Mouse (Mus musculus) neural tube, embryonic 13.5 days (tissue): ENCODE results near the gene Ift80. TPM values are rescaled to one million over a fixed set of nuclear protein-coding genes. Genes with fewer than 3 reads are reported as not detected.
"Not testable (repeated sequence)": the region's sequence is repeated elsewhere in the genome, so short reads cannot be mapped to it uniquely, and the experiment has no call there.

Experiments
- ATAC-seq: fragments of 200-750 bp; cut with Nextera tagmentation; 2 replicates; pipeline ENCODE4 v1.8.0; 2017; ENCODE audit warnings: low read depth, mild to moderate bottlenecking, moderate TSS enrichment, moderate library complexity
- H3K27ac ChIP-seq: fragments of 300-500 bp; sonication (generic); replicated peaks from 2 replicates; pipeline ENCODE4 v1.5.1; 2015; ENCODE audit warnings: moderate library complexity, mild to moderate bottlenecking, inconsistent platforms
- H3K27me3 ChIP-seq: fragments of 300-500 bp; sonication (generic); 2 replicates; pipeline ENCODE4 v1.6.1; 2015; ENCODE audit warnings: mild to moderate bottlenecking, inconsistent platforms
- H3K36me3 ChIP-seq: fragments of 300-500 bp; sonication (generic); 2 replicates; pipeline ENCODE4 v1.6.1; 2015; ENCODE audit warnings: mild to moderate bottlenecking, inconsistent platforms
- H3K4me1 ChIP-seq: fragments of 300-500 bp; sonication (generic); replicated peaks from 2 replicates; pipeline ENCODE4 v1.6.1; 2015; ENCODE audit warnings: inconsistent platforms
- H3K4me2 ChIP-seq: fragments of 300-500 bp; sonication (generic); 2 replicates; pipeline ENCODE4 v1.6.1; 2015; ENCODE audit warnings: inconsistent platforms, mild to moderate bottlenecking, moderate library complexity
- H3K4me3 ChIP-seq: fragments of 300-500 bp; sonication (generic); 2 replicates; pipeline ENCODE4 v1.5.1; 2015; ENCODE audit warnings: mild to moderate bottlenecking, inconsistent platforms
- H3K9ac ChIP-seq: fragments of 300-500 bp; sonication (generic); 2 replicates; pipeline ENCODE4 v1.6.1; 2015; ENCODE audit warnings: moderate library complexity, mild to moderate bottlenecking, inconsistent platforms
- H3K9me3 ChIP-seq: fragments of 300-500 bp; sonication (generic); 2 replicates; pipeline ENCODE4 v1.6.1; 2016; ENCODE audit warnings: inconsistent platforms
- WGBS: fragments of 180-500 bp; shearing (Covaris S2); methylation state at CpG from one replicate; pipeline ENCODE4 v1.1.7; 2015; 5-methylcytosine and 5-hydroxymethylcytosine counted together
- polyA plus RNA-seq: library from polyadenylated mRNA; unstranded; fragments of >200 nt; fragmentation: Nextera tagmentation; extraction: Ambion mirVana; gene quantifications from 2 replicates; pipeline ENCODE4 v1.2.1, GENCODE M21; 2015

Ift80 gene
- polyA plus RNA-seq, 1 experiment from 2014 or later, result 10.1 TPM

GRCm38 (mm10) chr3:68904902-68905778 is 99.2 kb downstream of the Ift80 start:
- Histone ChIP-seq H3K9ac (no peak overlapping the region), H3K4me2 (no peak overlapping the region), H3K27me3 (no peaks in the 10 kb centered on the region), H3K36me3 (no peaks in the 10 kb centered on the region), H3K9me3 (no peaks in the 10 kb centered on the region), H3K4me3 (no peak overlapping the region), H3K4me1 (no peaks in the 10 kb centered on the region), H3K27ac (no peak overlapping the region)
- ATAC-seq, result no peak
- WGBS, result 73% methylated on average over 2 of the region's 2 CpGs

- H3K9me3 ChIP-seq, result not testable (repeated sequence)
- WGBS, result 90% methylated on average over 20 of the region's 20 CpGs
These were observed 101.7 kb downstream of the Ift80 start for GRCm38 (mm10) chr3:68902636-68903035.

GRCm38 (mm10) chr3:68897154-68897553 is 107.2 kb downstream of the Ift80 start:
- Histone ChIP-seq H3K4me2 (no peak overlapping the region), H3K27me3 (no peaks in the 10 kb centered on the region), H3K4me1 (no peaks in the 10 kb centered on the region), H3K27ac (no peak overlapping the region), H3K4me3 (no peak overlapping the region), H3K9me3 (no peaks in the 10 kb centered on the region), H3K36me3 (peaks cover 6% of the 10 kb centered on the region), H3K9ac (no peak overlapping the region)
- WGBS, result 94% methylated on average over 5 of the region's 5 CpGs
- no peak for ATAC-seq

More at GRCm38 (mm10) chr3:68902636-68903035, 101.7 kb downstream of the Ift80 start:
- not testable (repeated sequence) for H3K4me1 ChIP-seq, H3K4me2 ChIP-seq, H3K4me3 ChIP-seq, H3K9ac ChIP-seq, ATAC-seq, H3K27me3 ChIP-seq, H3K27ac ChIP-seq, H3K36me3 ChIP-seq

- no peak for ATAC-seq
- Histone ChIP-seq H3K4me1 (no peaks in the 10 kb centered on the region), H3K4me3 (no peak overlapping the region), H3K27me3 (no peaks in the 10 kb centered on the region), H3K4me2 (no peak overlapping the region), H3K9ac (no peak overlapping the region), H3K9me3 (no peaks in the 10 kb centered on the region), H3K36me3 (peaks cover 6% of the 10 kb centered on the region), H3K27ac (no peak overlapping the region)
- WGBS, result 70% methylated on average over 4 of the region's 4 CpGs
These were observed 108.9 kb downstream of the Ift80 start for GRCm38 (mm10) chr3:68895426-68895825.

GRCm38 (mm10) chr3:68886845-68887244 is 117.5 kb downstream of the Ift80 start:
- 84% methylated on average over 5 of the region's 5 CpGs for WGBS
- no peak overlapping the region for H3K9ac ChIP-seq
- no peak overlapping the region for H3K27ac ChIP-seq
- no peaks in the 10 kb centered on the region for H3K27me3 ChIP-seq
- no peak for ATAC-seq
- H3K4me3 ChIP-seq, result no peak overlapping the region
- H3K9me3 ChIP-seq, result no peaks in the 10 kb centered on the region
- no peaks in the 10 kb centered on the region for H3K36me3 ChIP-seq
- no peak overlapping the region for H3K4me2 ChIP-seq
- H3K4me1 ChIP-seq, result no peaks in the 10 kb centered on the region

- no peak overlapping the region for H3K27ac ChIP-seq
- H3K9me3 ChIP-seq, result no peaks in the 10 kb centered on the region
- 94% methylated on average over 2 of the region's 2 CpGs for WGBS
- no peaks in the 10 kb centered on the region for H3K36me3 ChIP-seq
- H3K4me3 ChIP-seq, result no peak overlapping the region
- H3K4me2 ChIP-seq, result no peak overlapping the region
- peaks cover 13% of the 10 kb centered on the region for H3K27me3 ChIP-seq
- peaks cover 13% of the 10 kb centered on the region for H3K4me1 ChIP-seq
- H3K9ac ChIP-seq, result no peak overlapping the region
- no peak for ATAC-seq
These were observed 130.3 kb downstream of the Ift80 start for GRCm38 (mm10) chr3:68874079-68874478.

- peaks cover 24% of the 10 kb centered on the region for H3K27me3 ChIP-seq
- no peak; the same call in 1 of the 2 replicates for ATAC-seq
- H3K27ac ChIP-seq, result 0 out of 2 replicates have a peak overlapping the region, but pooled peaks have one; percentile 1
- peaks cover 18% of the 10 kb centered on the region for H3K4me1 ChIP-seq
- H3K9me3 ChIP-seq, result no peaks in the 10 kb centered on the region
- 2% methylated on average over 15 of the region's 15 CpGs for WGBS
- peak overlapping the region; percentile 73 for H3K4me3 ChIP-seq
- peak overlapping the region; percentile 82 for H3K9ac ChIP-seq
- peak overlapping the region; percentile 97 for H3K4me2 ChIP-seq
- H3K36me3 ChIP-seq, result no peaks in the 10 kb centered on the region
These were observed 133.8 kb downstream of the Ift80 start for GRCm38 (mm10) chr3:68870568-68870950.

- H3K4me2 ChIP-seq, result peak overlapping the region; percentile 97
- no peaks in the 10 kb centered on the region for H3K9me3 ChIP-seq
- no peaks in the 10 kb centered on the region for H3K36me3 ChIP-seq
- under 1% methylated on average over 90 of the region's 96 CpGs for WGBS
- ATAC-seq, result peak; percentile 87
- peak overlapping the region; percentile 73 for H3K4me3 ChIP-seq
- H3K9ac ChIP-seq, result peak overlapping the region; percentile 82
- peak overlapping the region; percentile 57 for H3K27ac ChIP-seq
- H3K27me3 ChIP-seq, result peaks cover 24% of the 10 kb centered on the region
- peaks cover 18% of the 10 kb centered on the region for H3K4me1 ChIP-seq
These were observed 134.4 kb downstream of the Ift80 start for GRCm38 (mm10) chr3:68869691-68870567.

GRCm38 (mm10) chr3:68869211-68869690 is 135.1 kb downstream of the Ift80 start, which contains the start of gene 1110032F04Rik:
Gene 1110032F04Rik, plus strand, starts transcription at chr3:68869586.
- WGBS, result under 1% methylated on average over 62 of the region's 62 CpGs

GRCm38 (mm10) chr3:68852414-68852813 is 152.0 kb downstream of the Ift80 start:
- ATAC-seq, result no peak
- Histone ChIP-seq H3K4me3 (no peak overlapping the region), H3K9ac (no peak overlapping the region), H3K27ac (no peak overlapping the region), H3K9me3 (no peaks in the 10 kb centered on the region), H3K36me3 (no peaks in the 10 kb centered on the region), H3K27me3 (no peaks in the 10 kb centered on the region), H3K4me1 (no peaks in the 10 kb centered on the region), H3K4me2 (no peak overlapping the region)
- 96% methylated on average over 1 of the region's 1 CpGs for WGBS

More at GRCm38 (mm10) chr3:68869211-68869690, 135.1 kb downstream of the Ift80 start, which contains the start of gene 1110032F04Rik:
- H3K9me3 ChIP-seq, result no peaks in the 10 kb centered on the region
- H3K4me2 ChIP-seq, result peak within 1 kb of the TSS; percentile 97
- ATAC-seq, result peak; percentile 86
- H3K27ac ChIP-seq, result peak within 1 kb of the TSS; percentile 57
- peaks cover 24% of the 10 kb centered on the region for H3K27me3 ChIP-seq
- peak within 1 kb of the TSS; percentile 73 for H3K4me3 ChIP-seq
- H3K9ac ChIP-seq, result peak within 1 kb of the TSS; percentile 82
- no peaks in the 10 kb centered on the region for H3K36me3 ChIP-seq
- H3K4me1 ChIP-seq, result peaks cover 18% of the 10 kb centered on the region

GRCm38 (mm10) chr3:68848323-68848722 is 156.0 kb downstream of the Ift80 start:
- no peaks in the 10 kb centered on the region for H3K36me3 ChIP-seq
- no peak overlapping the region for H3K4me2 ChIP-seq
- WGBS, result 46% methylated on average over 3 of the region's 3 CpGs
- H3K27me3 ChIP-seq, result no peaks in the 10 kb centered on the region
- no peak overlapping the region for H3K27ac ChIP-seq
- H3K4me3 ChIP-seq, result no peak overlapping the region
- no peaks in the 10 kb centered on the region for H3K9me3 ChIP-seq
- no peaks in the 10 kb centered on the region for H3K4me1 ChIP-seq
- no peak for ATAC-seq
- H3K9ac ChIP-seq, result no peak overlapping the region

GRCm38 (mm10) chr3:68844025-68844424 is 160.3 kb downstream of the Ift80 start:
- Histone ChIP-seq H3K4me1 (no peaks in the 10 kb centered on the region), H3K9me3 (no peaks in the 10 kb centered on the region), H3K27ac (no peak overlapping the region), H3K4me2 (no peak overlapping the region), H3K9ac (no peak overlapping the region), H3K36me3 (no peaks in the 10 kb centered on the region), H3K4me3 (no peak overlapping the region), H3K27me3 (no peaks in the 10 kb centered on the region)
- no peak for ATAC-seq
- 95% methylated on average over 4 of the region's 4 CpGs for WGBS
